Mouse (Mus musculus): ENCODE data around the gene Tmprss12. TPM values are rescaled to one million over a fixed set of nuclear protein-coding genes. Genes with fewer than 3 reads are reported as not detected.
"Not testable (repeated sequence)": the region's sequence is repeated elsewhere in the genome, so short reads cannot be mapped to it uniquely, and the experiment has no call there.

Gene Tmprss12
- polyA plus RNA-seq, 1 experiment from 2014 or later, result not detected

DNA sequence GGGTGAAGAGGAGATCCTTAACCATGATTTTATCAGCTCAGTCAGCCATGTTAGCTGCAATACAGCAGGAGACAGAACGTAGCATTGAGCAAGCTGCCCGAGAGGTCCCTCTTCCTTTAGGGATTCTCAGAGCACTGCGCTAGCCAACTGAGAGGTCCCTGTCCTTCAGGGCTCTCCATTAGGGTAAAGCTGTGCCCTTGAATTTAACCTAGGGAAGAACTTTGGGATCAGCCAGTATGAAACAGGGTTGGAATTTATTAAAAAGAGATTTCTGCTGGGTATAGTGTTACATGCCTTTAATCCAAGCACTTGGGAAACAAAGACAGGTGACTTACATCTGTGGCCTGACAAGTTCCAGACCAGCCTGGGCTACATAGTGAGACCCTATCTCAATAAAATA, 3.1 kb upstream of the Tmprss12 start:
- no peak for ATAC-seq (ENCODE audit: insufficient number of reproducible peaks, low FRiP score, low TSS enrichment, low read depth)
- Histone ChIP-seq H3K4me3 (replicated peaks) (no peak overlapping the region), H3K27ac (replicated peaks) (no peak overlapping the region), H3K4me2 (replicated peaks) (no peak overlapping the region), H3K9ac (no peak overlapping the region), H3K9me3 (replicated peaks) (no peaks in the 10 kb centered on the region), H3K4me1 (no peaks in the 10 kb centered on the region), H3K36me3 (no peaks in the 10 kb centered on the region), H3K27me3 (no peaks in the 10 kb centered on the region)
- WGBS, result 80% methylated on average over 3 of the region's 3 CpGs

GRCm38 (mm10) chr15:100288980-100289379, 8.3 kb downstream of the Tmprss12 start:
- Histone ChIP-seq H3K27me3 (no peaks in the 10 kb centered on the region), H3K36me3 (no peaks in the 10 kb centered on the region), H3K4me3 (replicated peaks) (no peak overlapping the region), H3K27ac (replicated peaks) (no peak overlapping the region), H3K9me3 (replicated peaks) (no peaks in the 10 kb centered on the region), H3K9ac (no peak overlapping the region), H3K4me1 (no peaks in the 10 kb centered on the region), H3K4me2 (replicated peaks) (no peak overlapping the region)
- 90% methylated on average over 6 of the region's 6 CpGs for WGBS
- no peak for ATAC-seq (ENCODE audit: insufficient number of reproducible peaks, low FRiP score, low TSS enrichment, low read depth)

DNA sequence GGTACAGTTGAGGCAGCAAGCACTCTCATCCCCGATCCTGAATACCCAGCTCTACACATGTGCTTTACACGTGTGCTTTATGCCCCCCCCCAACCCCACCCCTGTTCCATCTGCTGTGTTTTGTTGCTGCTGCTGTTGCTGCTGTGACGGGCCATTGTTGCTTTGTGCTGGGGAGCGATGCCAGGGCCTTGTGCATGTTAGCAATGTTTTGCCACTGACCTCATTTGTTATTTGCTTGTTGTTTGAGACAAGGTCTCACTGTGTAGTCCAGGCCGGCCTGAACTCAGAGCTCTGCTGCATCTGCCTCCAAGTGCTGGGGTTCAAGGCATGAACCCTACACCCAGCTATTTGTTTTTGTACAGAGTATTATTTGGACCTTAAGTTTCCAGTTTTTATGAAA, 10.2 kb downstream of the Tmprss12 start:
- Histone ChIP-seq H3K9ac (no peak overlapping the region), H3K4me3 (replicated peaks) (no peak overlapping the region), H3K9me3 (replicated peaks) (no peaks in the 10 kb centered on the region), H3K4me1 (no peaks in the 10 kb centered on the region), H3K27ac (replicated peaks) (no peak overlapping the region), H3K27me3 (no peaks in the 10 kb centered on the region), H3K36me3 (no peaks in the 10 kb centered on the region), H3K4me2 (replicated peaks) (no peak overlapping the region)
- ATAC-seq (ENCODE audit: insufficient number of reproducible peaks, low FRiP score, low TSS enrichment, low read depth), result no peak
- 69% methylated on average over 5 of the region's 5 CpGs for WGBS

GRCm38 (mm10) chr15:100292326-100292725, 11.7 kb downstream of the Tmprss12 start:
- Histone ChIP-seq H3K4me3 (replicated peaks) (no peak overlapping the region), H3K27me3 (no peaks in the 10 kb centered on the region), H3K4me2 (replicated peaks) (no peak overlapping the region), H3K36me3 (no peaks in the 10 kb centered on the region), H3K27ac (replicated peaks) (no peak overlapping the region), H3K9ac (no peak overlapping the region), H3K4me1 (no peaks in the 10 kb centered on the region), H3K9me3 (replicated peaks) (no peaks in the 10 kb centered on the region)
- no peak for ATAC-seq (ENCODE audit: insufficient number of reproducible peaks, low FRiP score, low TSS enrichment, low read depth)
- 72% methylated on average over 7 of the region's 7 CpGs for WGBS

DNA sequence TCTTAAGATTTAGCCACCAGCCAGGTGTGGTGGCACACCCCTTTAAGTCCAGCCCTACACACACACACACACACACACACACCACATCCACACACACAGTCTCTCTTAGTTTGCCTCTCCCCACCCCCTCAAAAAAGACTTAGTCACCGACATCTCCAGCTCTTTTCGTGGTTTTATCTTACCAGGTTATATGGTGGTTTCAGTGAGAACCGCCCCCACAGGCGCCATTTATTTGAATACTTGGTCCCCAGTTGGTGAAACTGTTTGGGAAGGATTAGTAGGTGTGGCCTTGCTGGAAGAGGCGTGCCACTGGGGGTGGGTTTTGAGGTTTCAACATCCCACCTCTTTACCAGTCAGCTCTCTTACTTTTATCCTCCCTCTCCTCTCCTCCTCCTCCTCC, 17.2 kb downstream of the Tmprss12 start:
- H3K9me3 ChIP-seq (replicated peaks), result no peaks in the 10 kb centered on the region
- ATAC-seq (ENCODE audit: insufficient number of reproducible peaks, low FRiP score, low TSS enrichment, low read depth), result no peak
- H3K4me2 ChIP-seq (replicated peaks), result no peak overlapping the region
- H3K9ac ChIP-seq, result no peak overlapping the region
- H3K4me3 ChIP-seq (replicated peaks), result no peak overlapping the region
- WGBS, result 85% methylated on average over 5 of the region's 5 CpGs
- H3K36me3 ChIP-seq, result no peaks in the 10 kb centered on the region
- no peaks in the 10 kb centered on the region for H3K27me3 ChIP-seq
- no peaks in the 10 kb centered on the region for H3K4me1 ChIP-seq
- H3K27ac ChIP-seq (replicated peaks), result no peak overlapping the region

DNA sequence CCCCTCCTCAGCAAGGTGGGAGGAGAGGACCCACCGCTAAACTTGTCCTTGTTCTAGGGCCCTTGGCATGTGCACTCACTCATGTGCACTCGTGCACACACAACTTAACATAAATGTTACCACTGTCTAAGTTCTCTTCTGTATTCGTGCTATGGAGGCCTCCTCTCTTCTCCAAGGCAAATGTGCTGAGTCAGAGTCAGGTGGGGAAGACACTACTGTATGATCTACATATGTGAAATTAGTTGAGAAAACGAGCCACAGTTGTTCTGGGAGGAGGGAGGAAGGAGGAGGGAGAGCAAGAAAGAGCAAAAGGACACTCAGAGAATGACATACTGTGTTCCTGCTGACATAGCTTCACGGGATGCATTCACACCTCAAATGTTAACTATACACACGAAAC, 19.9 kb downstream of the Tmprss12 start:
- H3K27ac ChIP-seq (replicated peaks), result no peak overlapping the region
- ATAC-seq (ENCODE audit: insufficient number of reproducible peaks, low FRiP score, low TSS enrichment, low read depth), result no peak
- H3K4me1 ChIP-seq, result no peaks in the 10 kb centered on the region
- no peaks in the 10 kb centered on the region for H3K36me3 ChIP-seq
- H3K27me3 ChIP-seq, result no peaks in the 10 kb centered on the region
- no peak overlapping the region for H3K4me2 ChIP-seq (replicated peaks)
- H3K9me3 ChIP-seq (replicated peaks), result no peaks in the 10 kb centered on the region
- H3K9ac ChIP-seq, result no peak overlapping the region
- no peak overlapping the region for H3K4me3 ChIP-seq (replicated peaks)
- 71% methylated on average over 6 of the region's 6 CpGs for WGBS

GRCm38 (mm10) chr15:100301556-100301955, 20.9 kb downstream of the Tmprss12 start:
- ATAC-seq (ENCODE audit: insufficient number of reproducible peaks, low FRiP score, low TSS enrichment, low read depth), result no peak
- Histone ChIP-seq H3K4me1 (no peaks in the 10 kb centered on the region), H3K27ac (replicated peaks) (no peak overlapping the region), H3K9ac (no peak overlapping the region), H3K4me3 (replicated peaks) (no peak overlapping the region), H3K27me3 (no peaks in the 10 kb centered on the region), H3K36me3 (no peaks in the 10 kb centered on the region), H3K4me2 (replicated peaks) (no peak overlapping the region), H3K9me3 (replicated peaks) (no peaks in the 10 kb centered on the region)
- WGBS, result 84% methylated on average over 15 of the region's 15 CpGs

- peak overlapping the region; percentile 57 for H3K4me3 ChIP-seq (replicated peaks)
- no peaks in the 10 kb centered on the region for H3K4me1 ChIP-seq
- H3K27me3 ChIP-seq, result no peaks in the 10 kb centered on the region
- H3K9ac ChIP-seq, result no peak overlapping the region
- 47% methylated on average over 8 of the region's 8 CpGs for WGBS
- peak overlapping the region; percentile 81 for H3K4me2 ChIP-seq (replicated peaks)
- no peaks in the 10 kb centered on the region for H3K9me3 ChIP-seq (replicated peaks)
- no peaks in the 10 kb centered on the region for H3K36me3 ChIP-seq
- 0 out of 2 replicates have a peak overlapping the region, but pooled peaks have one; percentile 84 for H3K27ac ChIP-seq (replicated peaks)
- ATAC-seq (ENCODE audit: insufficient number of reproducible peaks, low FRiP score, low TSS enrichment, low read depth), result no peak
Observed at GRCm38 (mm10) chr15:100303428-100304018, 22.9 kb downstream of the Tmprss12 start.

DNA sequence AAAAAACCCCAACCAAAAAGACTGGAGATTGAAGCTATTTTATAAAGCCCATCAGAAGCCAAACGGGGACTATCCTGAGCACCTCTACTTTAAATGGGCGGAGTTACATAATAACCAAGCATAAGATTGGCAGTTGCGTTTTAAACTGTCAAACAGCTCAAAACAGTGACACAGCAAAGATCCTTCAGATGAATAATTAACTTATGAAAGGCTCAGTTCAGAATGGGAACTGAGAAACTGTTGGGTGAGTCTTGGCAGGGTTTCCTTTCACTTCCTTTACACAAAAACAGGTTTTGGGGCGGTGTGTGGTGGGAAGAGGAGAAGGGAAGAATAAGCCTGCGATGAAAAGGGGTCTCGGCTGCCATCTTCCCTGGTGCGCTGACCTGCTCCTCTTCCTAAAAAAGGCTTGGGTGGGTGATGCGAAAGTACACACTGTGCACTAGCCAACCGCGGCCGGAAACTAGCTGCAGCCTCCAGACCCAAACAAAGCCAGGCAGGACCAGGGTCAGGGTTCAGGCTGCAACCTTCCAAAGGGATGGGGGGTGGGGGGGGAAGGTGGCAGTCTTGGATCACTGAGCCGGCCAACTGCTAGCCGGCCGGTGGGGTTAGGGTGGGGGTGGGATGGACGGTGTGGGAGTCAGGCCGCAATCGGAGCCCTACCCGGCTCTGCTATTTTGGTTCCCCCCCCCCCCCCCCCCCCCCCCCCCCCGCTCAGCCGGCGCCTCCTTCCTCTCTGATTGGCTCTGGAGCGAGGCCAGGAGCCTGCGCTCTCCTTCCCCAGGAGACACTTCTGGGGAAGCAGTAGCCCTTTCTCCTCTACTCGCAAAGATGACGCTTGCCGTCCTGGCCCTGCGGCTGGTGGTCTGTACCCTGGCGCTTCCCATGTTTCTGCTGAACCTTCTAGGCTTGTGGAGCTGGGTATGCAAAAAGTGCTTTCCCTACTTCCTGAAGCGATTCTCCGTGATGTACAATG, 23.7 kb downstream of the Tmprss12 start, which contains the start of gene Mettl7a1:
Gene Mettl7a1 (plus strand): TSS at position 122 of the 973 bp plus-strand sequence.
- Histone ChIP-seq H3K27me3 (no peaks in the 10 kb centered on the region), H3K27ac (replicated peaks) (peak within 1 kb of the TSS; percentile 84), H3K36me3 (no peaks in the 10 kb centered on the region), H3K4me1 (no peaks in the 10 kb centered on the region), H3K9ac (peak within 1 kb of the TSS; percentile 26), H3K4me2 (replicated peaks) (peak within 1 kb of the TSS; percentile 81), H3K4me3 (replicated peaks) (peak within 1 kb of the TSS; percentile 57), H3K9me3 (replicated peaks) (no peaks in the 10 kb centered on the region)
- peak; percentile 56; the same call in 1 of the 2 replicates for ATAC-seq (ENCODE audit: insufficient number of reproducible peaks, low FRiP score, low TSS enrichment, low read depth)
- WGBS, result 2% methylated on average over 23 of the region's 30 CpGs

DNA sequence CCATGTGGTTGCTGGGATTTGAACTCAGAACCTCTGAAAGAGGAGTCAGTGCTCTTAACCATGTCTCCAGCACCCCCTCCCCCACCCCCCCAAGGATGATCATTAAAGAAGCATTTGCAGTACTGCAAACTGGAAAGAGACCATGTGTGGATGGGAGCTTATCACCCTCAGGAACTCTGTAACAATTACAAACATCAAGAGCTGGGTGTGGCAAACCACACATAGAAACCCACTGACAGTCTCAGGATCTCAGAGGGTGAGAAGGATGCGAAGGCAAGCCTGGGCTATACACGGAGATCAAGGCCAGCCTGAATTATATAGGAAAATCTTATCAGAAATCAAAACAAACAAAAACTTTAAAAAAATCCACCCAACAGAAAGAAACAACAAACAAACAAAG, 25.6 kb downstream of the Tmprss12 start:
- WGBS, result 70% methylated on average over 2 of the region's 2 CpGs
- Histone ChIP-seq H3K27ac (replicated peaks) (no peak overlapping the region), H3K36me3 (no peaks in the 10 kb centered on the region), H3K9ac (no peak overlapping the region), H3K4me1 (no peaks in the 10 kb centered on the region), H3K27me3 (no peaks in the 10 kb centered on the region), H3K4me3 (replicated peaks) (no peak overlapping the region), H3K4me2 (replicated peaks) (no peak overlapping the region), H3K9me3 (replicated peaks) (no peaks in the 10 kb centered on the region)
- ATAC-seq (ENCODE audit: insufficient number of reproducible peaks, low FRiP score, low TSS enrichment, low read depth), result no peak

DNA sequence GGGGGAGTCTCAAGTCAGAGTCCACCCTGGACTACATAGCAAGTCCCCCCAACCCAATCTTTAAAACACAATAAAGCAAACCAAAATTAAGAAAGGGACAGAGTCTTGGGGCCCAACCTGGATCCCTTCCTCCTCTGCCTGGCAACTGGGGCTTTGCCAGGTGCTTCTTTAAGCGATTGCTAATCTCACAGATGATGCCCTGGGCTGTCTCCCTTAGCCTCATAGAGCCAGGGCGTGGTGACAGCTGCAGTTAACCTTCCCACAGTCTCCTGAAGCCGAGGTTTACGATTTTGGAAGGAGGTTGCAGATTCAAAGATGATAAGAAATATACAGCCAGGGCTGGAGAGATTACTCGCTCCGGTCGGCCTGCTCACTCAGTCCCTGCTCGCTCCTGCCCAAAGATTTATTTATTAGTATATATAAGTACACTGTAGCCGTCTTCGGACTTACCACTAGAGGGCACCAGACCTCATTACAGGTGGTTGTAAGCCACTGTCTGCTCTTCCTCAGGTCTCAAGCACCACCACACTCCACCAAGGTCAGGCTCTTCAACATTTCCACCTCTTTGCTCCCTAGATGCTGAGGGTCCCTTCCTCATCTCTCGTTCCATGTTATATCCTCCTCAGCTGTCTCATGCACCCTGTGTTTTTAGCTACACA, 26.9 kb downstream of the Tmprss12 start:
- H3K36me3 ChIP-seq; H3K27ac ChIP-seq (replicated peaks); H3K4me2 ChIP-seq (replicated peaks); H3K4me3 ChIP-seq (replicated peaks); H3K27me3 ChIP-seq; H3K9ac ChIP-seq; H3K4me1 ChIP-seq; H3K9me3 ChIP-seq (replicated peaks); ATAC-seq (ENCODE audit: insufficient number of reproducible peaks, low FRiP score, low TSS enrichment, low read depth): not testable (repeated sequence)
- 42% methylated on average over 11 of the region's 11 CpGs for WGBS

Data from embryonic facial prominence, embryonic 15.5 days (tissue).